Mouse (Mus musculus) cerebellum, adult 2 months (tissue): ENCODE data around the gene Sycp1. TPM values are rescaled to one million over a fixed set of nuclear protein-coding genes. Genes with fewer than 3 reads are reported as not detected.

Source experiments
- DNase-seq, 2 experiments: peaks; one replicate each; pipeline ENCODE4 v3.0.0; 2021
- H3K27ac ChIP-seq: fragments of 200-500 bp; 2 replicates; pipeline ENCODE4 v1.5.1; 2012; ENCODE audit warnings: low read length, control low read depth, inconsistent platforms; ENCODE audit not compliant: insufficient read depth
- H3K27me3 ChIP-seq: fragments of 200-500 bp; 2 replicates; pipeline ENCODE4 v1.6.1; 2012; ENCODE audit warnings: inconsistent platforms, mild to moderate bottlenecking, low read length, moderate library complexity; ENCODE audit not compliant: control insufficient read depth, insufficient read depth
- H3K4me1 ChIP-seq: fragments of 200-500 bp; 2 replicates; pipeline ENCODE4 v1.6.1; 2011; ENCODE audit warnings: low read length; ENCODE audit not compliant: control insufficient read depth, insufficient read depth
- H3K4me3 ChIP-seq: fragments of 200-500 bp; replicated peaks from 2 replicates; pipeline ENCODE3; 2011; ENCODE audit warnings: mild to moderate bottlenecking, low read depth, low read length, control low read depth; ENCODE audit not compliant: insufficient read depth
- CTCF ChIP-seq: fragments of 200-500 bp; IDR thresholded peaks from 2 replicates; pipeline ENCODE4 v1.5.1; 2011; ENCODE audit warnings: low read depth, mild to moderate bottlenecking, control low read depth, low read length, moderate library complexity, borderline replicate concordance; ENCODE audit not compliant: insufficient read depth
- POLR2A ChIP-seq: fragments of 200-500 bp; IDR thresholded peaks from 2 replicates; pipeline ENCODE4 v1.6.1; 2011; ENCODE audit warnings: low read length, control low read depth, borderline replicate concordance; ENCODE audit not compliant: insufficient read depth
- WGBS: fragments of 180-500 bp; shearing (Covaris S2); methylation state at CpG from one replicate; pipeline ENCODE4 v1.1.7; 2018; 5-methylcytosine and 5-hydroxymethylcytosine counted together
- polyA plus RNA-seq: library from polyadenylated mRNA; depleted of rRNA; stranded (reverse); fragments of >200 nt; gene quantifications from 2 replicates; pipeline ENCODE4 v1.2.3, GENCODE M21; 2012

Sycp1 gene
- polyA plus RNA-seq, 1 experiment = 4.5 TPM

DNA sequence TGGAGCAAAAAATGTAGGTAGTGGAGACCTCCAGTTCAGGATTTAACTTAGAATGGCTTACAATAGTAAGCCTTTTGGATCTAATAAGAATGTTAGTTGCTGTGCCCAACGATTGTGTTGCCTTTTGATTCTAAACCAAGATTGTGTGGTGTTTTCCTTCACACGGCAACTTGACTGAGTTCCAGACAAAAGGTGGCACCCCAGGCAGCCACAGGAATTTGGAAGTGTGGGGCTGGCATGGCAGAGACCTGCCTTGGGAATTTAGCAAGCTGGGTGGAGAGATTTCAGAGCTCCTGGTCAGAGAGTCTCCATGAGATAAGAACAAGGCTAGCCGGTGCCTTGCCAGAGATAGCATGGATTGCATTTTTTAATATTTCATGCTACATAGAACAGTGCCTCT is 19.7 kb upstream of the Sycp1 start:
- 47% methylated on average over 3 of the region's 3 CpGs for WGBS
- Histone ChIP-seq H3K4me1 (no peaks in the 10 kb centered on the region), H3K27ac (no peak overlapping the region), H3K27me3 (no peaks in the 10 kb centered on the region), H3K4me3 (no peak overlapping the region)
- no peak for DNase-seq
- TF ChIP-seq CTCF (no peak), POLR2A (no peak)

DNA sequence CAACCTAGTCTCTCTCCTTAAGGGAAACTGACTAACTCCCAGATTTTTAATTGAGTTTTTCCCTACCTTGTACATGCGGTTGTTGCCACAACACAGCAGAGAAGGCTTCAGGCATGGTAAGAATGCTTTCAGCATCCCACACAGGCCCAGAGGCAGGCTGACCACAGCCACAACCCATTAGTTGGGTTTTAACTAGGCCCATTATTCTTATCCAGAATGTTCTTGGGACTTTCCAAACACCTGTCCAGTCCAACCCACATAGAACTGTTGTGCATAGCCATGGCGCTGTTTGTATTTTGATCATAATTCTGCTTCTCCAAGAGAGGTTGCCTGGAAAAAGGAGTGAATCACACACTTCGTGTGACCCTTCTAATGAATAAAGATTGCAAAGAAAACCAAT is 19.2 kb upstream of the Sycp1 start:
- TF ChIP-seq POLR2A (no peak), CTCF (no peak)
- H3K27me3 ChIP-seq = no peaks in the 10 kb centered on the region
- H3K4me1 ChIP-seq = no peaks in the 10 kb centered on the region
- 87% methylated on average over 3 of the region's 3 CpGs for WGBS
- DNase-seq = no peak
- no peak overlapping the region for H3K27ac ChIP-seq
- H3K4me3 ChIP-seq = no peak overlapping the region

DNA sequence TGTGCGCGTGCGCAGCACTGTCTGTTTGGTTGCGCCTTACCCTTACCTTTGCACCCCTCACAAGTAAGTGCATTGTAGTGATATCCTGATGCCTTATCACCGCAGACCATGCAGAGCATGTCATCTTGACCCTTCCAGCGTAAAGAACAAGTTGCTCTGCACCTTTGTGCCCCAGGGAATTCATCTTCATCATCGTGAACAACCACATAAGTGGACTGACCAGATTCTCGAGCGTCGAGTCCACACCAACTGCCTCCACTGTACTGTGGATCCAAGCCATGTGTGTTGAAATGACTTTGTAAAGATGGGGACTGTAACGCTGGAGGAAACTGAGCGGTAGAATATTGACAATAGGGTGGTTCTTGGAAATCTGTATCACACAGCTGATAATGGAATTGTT is 18.6 kb upstream of the Sycp1 start:
- no peaks in the 10 kb centered on the region for H3K4me1 ChIP-seq
- 91% methylated on average over 12 of the region's 12 CpGs for WGBS
- no peak for DNase-seq
- no peak overlapping the region for H3K27ac ChIP-seq
- TF ChIP-seq CTCF = no peak
- H3K27me3 ChIP-seq = no peaks in the 10 kb centered on the region
- H3K4me3 ChIP-seq = no peak overlapping the region

DNA sequence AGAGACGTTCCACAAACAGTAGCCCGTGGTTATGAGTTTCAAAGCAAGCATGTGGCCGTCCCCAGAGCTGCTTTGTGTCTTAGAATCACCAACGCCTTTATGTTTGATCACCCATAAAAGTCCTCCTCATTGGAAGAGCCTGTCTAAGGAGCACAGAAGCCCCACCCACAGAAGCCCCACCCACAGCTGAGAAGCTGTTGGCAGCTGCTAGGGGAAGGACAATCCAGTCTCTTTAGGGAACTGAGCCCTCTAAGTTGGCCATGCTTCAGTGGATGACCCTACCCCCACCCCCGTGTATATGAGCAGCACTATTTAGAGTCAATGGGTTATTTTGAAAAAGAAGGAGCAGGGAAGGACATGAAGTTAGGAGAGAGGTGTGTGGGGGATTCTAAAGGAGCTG is 11.0 kb upstream of the Sycp1 start:
- no peak overlapping the region for H3K4me3 ChIP-seq
- DNase-seq = no peak
- H3K27ac ChIP-seq = no peak overlapping the region
- H3K4me1 ChIP-seq = no peaks in the 10 kb centered on the region
- TF ChIP-seq CTCF (no peak), POLR2A (no peak)
- WGBS = 37% methylated on average over 5 of the region's 5 CpGs
- no peaks in the 10 kb centered on the region for H3K27me3 ChIP-seq

DNA sequence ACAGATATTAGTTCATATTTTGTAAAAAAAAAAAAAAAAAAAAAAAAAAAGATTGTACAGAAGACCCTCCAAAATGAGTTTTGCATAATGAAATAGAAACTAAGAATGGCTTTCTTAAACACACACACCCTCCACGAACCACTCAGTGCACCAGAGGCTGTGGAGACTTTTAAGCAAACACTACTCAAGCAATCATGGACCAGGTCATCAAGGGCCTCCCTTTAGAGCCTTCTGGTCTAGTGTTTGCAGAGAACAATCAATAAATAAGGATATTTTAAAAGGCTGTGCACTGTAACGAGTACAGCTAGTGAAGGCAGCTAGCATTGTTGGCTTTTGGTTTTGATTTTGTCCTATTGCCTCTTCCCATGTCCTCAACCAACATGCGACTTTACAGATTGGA is 10.4 kb upstream of the Sycp1 start:
- no peak overlapping the region for H3K4me3 ChIP-seq
- 89% methylated on average over 3 of the region's 3 CpGs for WGBS
- H3K27me3 ChIP-seq = no peaks in the 10 kb centered on the region
- H3K27ac ChIP-seq = no peak overlapping the region
- H3K4me1 ChIP-seq = no peaks in the 10 kb centered on the region
- no peak for DNase-seq
- TF ChIP-seq POLR2A = no peak
- TF ChIP-seq CTCF = no peak

DNA sequence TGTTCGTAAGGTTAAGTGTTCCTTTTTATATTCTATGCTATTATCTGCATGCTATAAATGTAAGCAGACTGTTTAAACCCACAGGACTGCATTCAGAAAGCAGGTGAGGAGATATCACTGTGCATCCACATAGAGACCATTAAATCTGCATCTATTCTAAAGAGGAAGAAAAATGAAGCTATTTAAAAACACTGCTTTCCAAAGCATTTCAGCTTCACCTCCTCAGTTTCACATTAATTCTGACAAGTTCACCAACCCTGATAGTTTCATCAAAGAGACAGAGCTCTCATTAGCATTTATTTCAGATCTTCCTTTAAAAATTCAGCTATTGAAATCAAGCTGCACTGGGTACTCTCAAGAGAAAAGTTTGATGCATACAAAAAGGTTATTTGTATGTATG is 2.2 kb upstream of the Sycp1 start:
- no peak overlapping the region for H3K27ac ChIP-seq
- H3K27me3 ChIP-seq = no peaks in the 10 kb centered on the region
- WGBS = 94% methylated on average over 1 of the region's 1 CpGs
- no peak overlapping the region for H3K4me3 ChIP-seq
- no peak for TF ChIP-seq CTCF
- TF ChIP-seq POLR2A = no peak
- DNase-seq = no peak
- H3K4me1 ChIP-seq = no peaks in the 10 kb centered on the region

DNA sequence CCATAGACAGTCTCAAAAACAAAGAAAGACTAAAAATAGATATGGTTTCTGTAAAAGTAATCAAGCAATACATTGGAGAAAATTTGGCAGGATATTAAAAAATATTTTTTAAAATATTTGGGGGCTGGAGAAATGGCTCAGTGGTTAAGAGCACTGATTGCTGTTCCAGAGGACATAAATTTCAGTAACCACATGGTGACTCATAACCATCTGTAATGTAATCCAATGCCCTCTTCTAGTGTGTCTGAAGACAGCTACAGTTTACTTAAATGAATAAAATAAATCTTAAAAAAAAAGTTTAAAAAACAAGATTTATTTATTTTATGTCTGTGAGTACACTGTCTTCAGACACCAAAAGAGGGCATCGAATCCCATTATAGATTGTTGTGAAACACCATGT is 36.8 kb downstream of the Sycp1 start:
- Histone ChIP-seq H3K27me3 (no peaks in the 10 kb centered on the region), H3K4me3 (no peak overlapping the region), H3K4me1 (no peaks in the 10 kb centered on the region), H3K27ac (no peak overlapping the region)
- TF ChIP-seq POLR2A (no peak), CTCF (no peak)
- WGBS = 100% methylated on average over 1 of the region's 1 CpGs
- no peak for DNase-seq

DNA sequence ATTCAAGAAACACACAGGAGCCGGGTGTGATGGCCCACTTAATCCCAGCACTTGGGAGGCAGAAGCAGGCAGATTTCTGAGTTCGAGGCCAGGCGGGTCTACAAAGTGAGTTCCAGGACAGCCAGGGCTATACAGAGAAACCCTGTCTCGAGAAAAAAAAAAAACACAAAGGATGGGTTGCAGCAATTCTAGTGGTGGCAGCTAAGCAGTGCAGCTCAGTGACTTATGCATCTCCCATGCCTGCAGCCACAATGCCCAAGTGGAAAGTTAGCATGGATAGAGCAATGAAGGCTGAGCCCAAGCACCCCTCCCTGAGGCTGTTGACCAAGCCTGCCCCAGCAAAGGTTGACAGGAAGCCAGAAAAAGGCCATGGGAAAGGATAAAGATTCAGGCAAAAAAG is 55.4 kb downstream of the Sycp1 start:
- no peak for DNase-seq
- TF ChIP-seq POLR2A = no peak
- no peak for TF ChIP-seq CTCF
- Histone ChIP-seq H3K27ac (no peak overlapping the region), H3K4me1 (no peaks in the 10 kb centered on the region), H3K4me3 (no peak overlapping the region), H3K27me3 (no peaks in the 10 kb centered on the region)
- WGBS = 76% methylated on average over 4 of the region's 4 CpGs

DNA sequence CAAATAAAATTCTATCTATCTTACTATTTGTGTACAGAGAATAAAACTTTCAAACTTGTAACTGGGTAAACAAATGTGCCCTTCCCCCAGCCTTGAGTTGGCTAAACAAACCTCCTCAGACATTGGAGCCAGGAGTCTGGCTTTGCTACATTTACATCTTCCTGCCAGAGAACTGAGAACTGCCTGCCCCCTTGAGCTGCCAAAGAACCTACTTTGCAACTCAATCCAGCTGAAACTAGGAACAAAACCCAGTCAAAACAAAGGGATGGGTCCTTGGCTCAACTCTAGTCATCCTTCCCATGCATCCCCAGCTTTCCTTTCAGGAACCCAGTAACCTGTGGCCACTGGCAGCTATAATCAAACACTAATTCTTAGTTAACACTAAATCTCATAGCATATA is 87.2 kb downstream of the Sycp1 start:
- DNase-seq = no peak
- Histone ChIP-seq H3K4me1 (no peaks in the 10 kb centered on the region), H3K27ac (no peak overlapping the region), H3K27me3 (no peaks in the 10 kb centered on the region), H3K4me3 (no peak overlapping the region)
- TF ChIP-seq CTCF (no peak), POLR2A (no peak)
